Comparison of ENCODE assay signal across 8 mouse cellular contexts in genomic region chr3:145647416-145647815, GRCm38 (mm10). TPM values are rescaled to one million over a fixed set of nuclear protein-coding genes. Genes with fewer than 3 reads are reported as not detected.
DNase-seq lines count a peak whose midpoint lies in the region; ATAC-seq and TF ChIP-seq lines count a peak whose summit lies in the region.

No protein-coding gene starts in this region.

- H3K4me2 ChIP-seq in embryonic facial prominence, embryonic 12.5 days (replicated peaks): peak overlapping the region; percentile 64
- H3K4me2 ChIP-seq in limb, embryonic 13.5 days (replicated peaks): peak overlapping the region; percentile 75

- H3K4me1 ChIP-seq in embryonic facial prominence, embryonic 12.5 days: peaks cover 27% of the 10 kb centered on the region
- H3K4me1 ChIP-seq in limb, embryonic 13.5 days: peaks cover 64% of the 10 kb centered on the region
- H3K4me1 ChIP-seq in cerebellum, adult 2 months (ENCODE audit: control insufficient read depth, insufficient read depth, low read length): no peaks in the 10 kb centered on the region

- TF ChIP-seq POLR2A in cerebellum, adult 2 months (IDR thresholded peaks at IDR 0.05; ENCODE audit: borderline replicate concordance, insufficient read depth, low read length): no peak

- 0 out of 2 replicates have a peak, but pooled peaks cover 10% of the 10 kb centered on the region for H3K36me3 ChIP-seq in embryonic facial prominence, embryonic 12.5 days
- H3K36me3 ChIP-seq in limb, embryonic 13.5 days: peaks cover 17% of the 10 kb centered on the region

- no peak overlapping the region for H3K9ac ChIP-seq in embryonic facial prominence, embryonic 12.5 days
- H3K9ac ChIP-seq in limb, embryonic 13.5 days: 0 out of 2 replicates have a peak overlapping the region, but pooled peaks have one; percentile 93

- DNase-seq in kidney, adult 9 months: peak; percentile 9
- no peak for DNase-seq in kidney, postnatal 36 days
- DNase-seq in Muller cell, postnatal 12 days (ENCODE audit: inconsistent ontology term): peak; percentile 80
- no peak for DNase-seq in cerebellum, adult 2 months
- no peak for DNase-seq in thymus, postnatal 25 days

- no peaks in the 10 kb centered on the region for H3K27me3 ChIP-seq in embryonic facial prominence, embryonic 12.5 days
- no peaks in the 10 kb centered on the region for H3K27me3 ChIP-seq in limb, embryonic 13.5 days
- H3K27me3 ChIP-seq in cerebellum, adult 2 months (ENCODE audit: control insufficient read depth, insufficient read depth, low read length): no peaks in the 10 kb centered on the region; the same call in 1 of the 2 replicates

- no peak for ATAC-seq in embryonic facial prominence, embryonic 12.5 days (ENCODE audit: insufficient number of reproducible peaks, insufficient read depth, low FRiP score, low TSS enrichment)
- ATAC-seq in limb, embryonic 13.5 days (ENCODE audit: low FRiP score, low read depth): no peak
- ATAC-seq in CD4-positive, CD25-positive, alpha-beta regulatory T cell, adult 4 months: no peak

- no peak overlapping the region for H3K27ac ChIP-seq in embryonic facial prominence, embryonic 12.5 days
- no peak overlapping the region for H3K27ac ChIP-seq in limb, embryonic 13.5 days
- H3K27ac ChIP-seq in cerebellum, adult 2 months (ENCODE audit: insufficient read depth, low read length): no peak overlapping the region

- no peak for TF ChIP-seq CTCF in cerebellum, adult 2 months (IDR thresholded peaks at IDR 0.05; ENCODE audit: borderline replicate concordance, insufficient read depth, low read depth, low read length)

- 0 out of 2 replicates have a peak overlapping the region, but pooled peaks have one; percentile 67 for H3K4me3 ChIP-seq in embryonic facial prominence, embryonic 12.5 days
- peak overlapping the region; percentile 78 for H3K4me3 ChIP-seq in limb, embryonic 13.5 days
- no peak overlapping the region for H3K4me3 ChIP-seq in cerebellum, adult 2 months (replicated peaks; ENCODE audit: insufficient read depth, low read depth, low read length)

- no peaks in the 10 kb centered on the region for H3K9me3 ChIP-seq in embryonic facial prominence, embryonic 12.5 days
- no peaks in the 10 kb centered on the region for H3K9me3 ChIP-seq in limb, embryonic 13.5 days

- 89% methylated on average over 18 of the region's 18 CpGs for WGBS in embryonic facial prominence, embryonic 12.5 days
- WGBS in limb, embryonic 13.5 days: 94% methylated on average over 18 of the region's 18 CpGs
- 92% methylated on average over 18 of the region's 18 CpGs for WGBS in cerebellum, adult 2 months

RNA-seq across cellular contexts. Expression of gene Ccn1, which starts 2.4 kb away (rescaled TPM):
- polyA plus RNA-seq in embryonic facial prominence, embryonic 12.5 days (2016; fragmentation: Nextera tagmentation; extraction: Ambion mirVana): 56.8 and 63.7 TPM in 2 replicates
- 102 and 104 TPM in 2 replicates for polyA plus RNA-seq in limb, embryonic 13.5 days (2015; fragmentation: Nextera tagmentation; extraction: Ambion mirVana)
- 2.8 TPM in 2 replicates for polyA plus RNA-seq in cerebellum, adult 2 months (2012; rRNA removed)
- polyA plus RNA-seq in CD4-positive, CD25-positive, alpha-beta regulatory T cell, adult 4 months (2017; shearing (Covaris generic)): not detected

Comparison
In these comparisons a context has a peak if more than half of its experiments do, and no peak if none do; other contexts are left out.
1. DNase-seq: peak in kidney, adult 9 months (single experiment) and Muller cell, postnatal 12 days (single experiment); none in kidney, postnatal 36 days (0 of 2), cerebellum, adult 2 months (0 of 2) and thymus, postnatal 25 days (single experiment).
2. RNA of gene Ccn1, which starts 2.4 kb away (polyA plus RNA-seq): 102 to 104 TPM in limb, embryonic 13.5 days and 56.8 to 63.7 TPM in embryonic facial prominence, embryonic 12.5 days; 2.8 TPM in cerebellum, adult 2 months and not detected in CD4-positive, CD25-positive, alpha-beta regulatory T cell, adult 4 months; every median in the first group is over 10 times any median in the second.